Mouse (Mus musculus) 3134 (cell line): Measurements from ENCODE around the gene Ckmt1.

Source experiments
- DNase-seq: peaks from one replicate; pipeline ENCODE4 v3.0.0-alpha.2; 2011; ENCODE audit warnings: low spot score; ENCODE audit not compliant: insufficient read length; ENCODE audit errors: extremely low read depth

Gene Ckmt1

GRCm38 (mm10) chr2:121408160-121408559, 50.6 kb downstream of the Ckmt1 start:
- peak; percentile 39 for DNase-seq

- DNase-seq: no peak
Observed at GRCm38 (mm10) chr2:121412843-121413386, 55.4 kb downstream of the Ckmt1 start.
